Mouse (Mus musculus): ENCODE measurements around the gene Muc20. TPM values are rescaled to one million over a fixed set of nuclear protein-coding genes. Genes with fewer than 3 reads are reported as not detected.
A peak's percentile ranks its signal among the peaks of the same experiment; 100 is the strongest.

Muc20 gene
- polyA plus RNA-seq, 1 experiment from 2014 or later: not detected

- no peak for ATAC-seq
These were observed 17.3 kb upstream of the Muc20 start for GRCm38 (mm10) chr16:32814539-32814938.

GRCm38 (mm10) chr16:32813771-32814170, 16.5 kb upstream of the Muc20 start:
- Histone ChIP-seq H3K9me3 (replicated peaks) (no peaks in the 10 kb centered on the region), H3K4me2 (no peak overlapping the region), H3K27ac (no peak overlapping the region), H3K9ac (no peak overlapping the region), H3K36me3 (ENCODE audit: poor library complexity, severe bottlenecking) (no peaks in the 10 kb centered on the region), H3K27me3 (no peaks in the 10 kb centered on the region), H3K4me1 (peaks cover 12% of the 10 kb centered on the region), H3K4me3 (no peak overlapping the region)
- WGBS: 69% methylated on average over 3 of the region's 3 CpGs
- no peak for ATAC-seq

More at GRCm38 (mm10) chr16:32814539-32814938, 17.3 kb upstream of the Muc20 start:
- H3K27me3 ChIP-seq: no peaks in the 10 kb centered on the region
- no peaks in the 10 kb centered on the region for H3K9me3 ChIP-seq (replicated peaks)
- 26% methylated on average over 14 of the region's 14 CpGs for WGBS
- H3K27ac ChIP-seq: no peak overlapping the region
- peak overlapping the region; percentile 57 for H3K4me2 ChIP-seq
- peak overlapping the region; percentile 30 for H3K4me3 ChIP-seq
- peak overlapping the region; percentile 45; the same call in 1 of the 2 replicates for H3K9ac ChIP-seq
- no peaks in the 10 kb centered on the region for H3K36me3 ChIP-seq (ENCODE audit: poor library complexity, severe bottlenecking)
- H3K4me1 ChIP-seq: peaks cover 12% of the 10 kb centered on the region

- no peaks in the 10 kb centered on the region for H3K27me3 ChIP-seq
- H3K9ac ChIP-seq: no peak overlapping the region
- ATAC-seq: no peak
- H3K4me3 ChIP-seq: no peak overlapping the region
- no peak overlapping the region for H3K27ac ChIP-seq
- peak overlapping the region; percentile 30; the same call in 1 of the 2 replicates for H3K4me2 ChIP-seq
- H3K36me3 ChIP-seq (ENCODE audit: poor library complexity, severe bottlenecking): no peaks in the 10 kb centered on the region
- H3K9me3 ChIP-seq (replicated peaks): no peaks in the 10 kb centered on the region
- peaks cover 12% of the 10 kb centered on the region for H3K4me1 ChIP-seq
- whole genome bisulfite sequencing: 48% methylated on average over 9 of the region's 9 CpGs
These were observed 16.1 kb upstream of the Muc20 start for GRCm38 (mm10) chr16:32813362-32813761.

GRCm38 (mm10) chr16:32812888-32813361, 15.7 kb upstream of the Muc20 start:
- Histone ChIP-seq H3K27ac (no peak overlapping the region), H3K4me1 (peaks cover 13% of the 10 kb centered on the region), H3K9me3 (replicated peaks) (no peaks in the 10 kb centered on the region), H3K9ac (no peak overlapping the region), H3K4me3 (no peak overlapping the region), H3K4me2 (peak overlapping the region; percentile 30; the same call in 1 of the 2 replicates), H3K36me3 (ENCODE audit: poor library complexity, severe bottlenecking) (no peaks in the 10 kb centered on the region), H3K27me3 (no peaks in the 10 kb centered on the region)
- WGBS: 3% methylated on average over 9 of the region's 9 CpGs
- ATAC-seq: peak; percentile 41; the same call in 1 of the 2 replicates

GRCm38 (mm10) chr16:32810321-32810720, 13.1 kb upstream of the Muc20 start, which contains the start of gene Smbd1:
Smbd1 (minus strand) TSS chr16:32810477.
- H3K36me3 ChIP-seq (ENCODE audit: poor library complexity, severe bottlenecking): no peaks in the 10 kb centered on the region
- H3K27me3 ChIP-seq: no peaks in the 10 kb centered on the region
- WGBS: 88% methylated on average over 4 of the region's 4 CpGs
- no peak within 1 kb of the TSS for H3K4me3 ChIP-seq
- no peak within 1 kb of the TSS for H3K4me2 ChIP-seq
- H3K4me1 ChIP-seq: peaks cover 20% of the 10 kb centered on the region
- H3K27ac ChIP-seq: no peak within 1 kb of the TSS
- H3K9me3 ChIP-seq (replicated peaks): no peaks in the 10 kb centered on the region
- H3K9ac ChIP-seq: no peak within 1 kb of the TSS
- no peak for ATAC-seq

- H3K36me3 ChIP-seq (ENCODE audit: poor library complexity, severe bottlenecking): no peaks in the 10 kb centered on the region
- no peak overlapping the region for H3K27ac ChIP-seq
- no peak overlapping the region for H3K4me2 ChIP-seq
- 0 out of 2 replicates have a peak, but pooled peaks cover 2% of the 10 kb centered on the region for H3K27me3 ChIP-seq
- ATAC-seq: no peak
- H3K4me1 ChIP-seq: peaks cover 17% of the 10 kb centered on the region
- H3K4me3 ChIP-seq: no peak overlapping the region
- no peaks in the 10 kb centered on the region for H3K9me3 ChIP-seq (replicated peaks)
- H3K9ac ChIP-seq: no peak overlapping the region
- 60% methylated on average over 8 of the region's 8 CpGs for WGBS
These were observed 10.4 kb upstream of the Muc20 start for GRCm38 (mm10) chr16:32807408-32808185.

- H3K36me3 ChIP-seq (ENCODE audit: poor library complexity, severe bottlenecking): no peaks in the 10 kb centered on the region
- H3K27me3 ChIP-seq: 0 out of 2 replicates have a peak, but pooled peaks cover 2% of the 10 kb centered on the region
- ATAC-seq: no peak
- no peak overlapping the region for H3K4me2 ChIP-seq
- no peak overlapping the region for H3K4me3 ChIP-seq
- H3K27ac ChIP-seq: no peak overlapping the region
- WGBS: 80% methylated on average over 7 of the region's 7 CpGs
- no peaks in the 10 kb centered on the region for H3K9me3 ChIP-seq (replicated peaks)
- peaks cover 19% of the 10 kb centered on the region for H3K4me1 ChIP-seq
- H3K9ac ChIP-seq: no peak overlapping the region
These were observed 7.9 kb upstream of the Muc20 start for GRCm38 (mm10) chr16:32805151-32805550.

- H3K4me2 ChIP-seq: no peak overlapping the region
- H3K4me3 ChIP-seq: no peak overlapping the region
- peaks cover 19% of the 10 kb centered on the region for H3K4me1 ChIP-seq
- 0 out of 2 replicates have a peak, but pooled peaks cover 2% of the 10 kb centered on the region for H3K27me3 ChIP-seq
- no peak overlapping the region for H3K9ac ChIP-seq
- H3K36me3 ChIP-seq (ENCODE audit: poor library complexity, severe bottlenecking): no peaks in the 10 kb centered on the region
- WGBS: 61% methylated on average over 5 of the region's 5 CpGs
- no peak overlapping the region for H3K27ac ChIP-seq
- no peaks in the 10 kb centered on the region for H3K9me3 ChIP-seq (replicated peaks)
- no peak for ATAC-seq
These were observed 6.7 kb upstream of the Muc20 start for GRCm38 (mm10) chr16:32803901-32804300.

GRCm38 (mm10) chr16:32803252-32803853, 6.1 kb upstream of the Muc20 start:
- Histone ChIP-seq H3K9me3 (replicated peaks) (no peaks in the 10 kb centered on the region), H3K4me1 (peaks cover 19% of the 10 kb centered on the region), H3K9ac (no peak overlapping the region), H3K27ac (peak overlapping the region; percentile 66), H3K36me3 (ENCODE audit: poor library complexity, severe bottlenecking) (no peaks in the 10 kb centered on the region), H3K4me3 (no peak overlapping the region), H3K4me2 (no peak overlapping the region; the same call in 1 of the 2 replicates), H3K27me3 (0 out of 2 replicates have a peak, but pooled peaks cover 2% of the 10 kb centered on the region)
- ATAC-seq: peak; percentile 93
- 35% methylated on average over 6 of the region's 6 CpGs for WGBS

- ATAC-seq: no peak
- 73% methylated on average over 14 of the region's 14 CpGs for WGBS
- no peaks in the 10 kb centered on the region for H3K4me1 ChIP-seq
- H3K4me3 ChIP-seq: no peak overlapping the region
- H3K27ac ChIP-seq: no peak overlapping the region
- no peaks in the 10 kb centered on the region for H3K9me3 ChIP-seq (replicated peaks)
- no peaks in the 10 kb centered on the region for H3K27me3 ChIP-seq
- no peaks in the 10 kb centered on the region for H3K36me3 ChIP-seq (ENCODE audit: poor library complexity, severe bottlenecking)
- no peak overlapping the region for H3K4me2 ChIP-seq
- no peak overlapping the region for H3K9ac ChIP-seq
These were observed 384 bp downstream of the Muc20 start for GRCm38 (mm10) chr16:32796676-32797425.

- no peaks in the 10 kb centered on the region for H3K4me1 ChIP-seq
- WGBS: 74% methylated on average over 1 of the region's 1 CpGs
- H3K36me3 ChIP-seq (ENCODE audit: poor library complexity, severe bottlenecking): no peaks in the 10 kb centered on the region
- H3K9me3 ChIP-seq (replicated peaks): no peaks in the 10 kb centered on the region
- no peak overlapping the region for H3K27ac ChIP-seq
- no peak overlapping the region for H3K9ac ChIP-seq
- H3K27me3 ChIP-seq: no peaks in the 10 kb centered on the region
- H3K4me3 ChIP-seq: no peak overlapping the region
- no peak for ATAC-seq
- no peak overlapping the region for H3K4me2 ChIP-seq
These were observed 2.1 kb downstream of the Muc20 start for GRCm38 (mm10) chr16:32795177-32795576.

- ATAC-seq: no peak
- Histone ChIP-seq H3K9me3 (replicated peaks) (no peaks in the 10 kb centered on the region), H3K4me2 (no peak overlapping the region), H3K27ac (no peak overlapping the region), H3K36me3 (ENCODE audit: poor library complexity, severe bottlenecking) (no peaks in the 10 kb centered on the region), H3K4me1 (no peaks in the 10 kb centered on the region), H3K4me3 (no peak overlapping the region), H3K9ac (no peak overlapping the region), H3K27me3 (no peaks in the 10 kb centered on the region)
- 90% methylated on average over 5 of the region's 5 CpGs for whole genome bisulfite sequencing
These were observed 7.2 kb downstream of the Muc20 start for GRCm38 (mm10) chr16:32790056-32790455.

All from forebrain, embryonic 13.5 days (tissue).